Mouse (Mus musculus) heart, embryonic 15.5 days (tissue): Measurements from ENCODE around the gene Ubac2. TPM values are rescaled to one million over a fixed set of nuclear protein-coding genes. Genes with fewer than 3 reads are reported as not detected.
"Not testable (repeated sequence)": the region's sequence is repeated elsewhere in the genome, so short reads cannot be mapped to it uniquely, and the experiment has no call there.

Experiments used
- ATAC-seq: fragments of 200-750 bp; cut with Nextera tagmentation; replicated peaks from 2 replicates; pipeline ENCODE4 v1.8.0; 2017; ENCODE audit warnings: low read depth, moderate TSS enrichment; ENCODE audit not compliant: insufficient number of reproducible peaks, insufficient read depth, low FRiP score
- H3K27ac ChIP-seq: fragments of 300-500 bp; sonication (generic); 2 replicates; pipeline ENCODE4 v1.5.1; 2015; ENCODE audit warnings: mild to moderate bottlenecking, inconsistent platforms
- H3K27me3 ChIP-seq: fragments of 300-500 bp; sonication (generic); 2 replicates; pipeline ENCODE4 v1.6.1; 2015; ENCODE audit warnings: inconsistent platforms
- H3K36me3 ChIP-seq: fragments of 300-500 bp; sonication (generic); 2 replicates; pipeline ENCODE4 v1.6.1; 2015; ENCODE audit warnings: mild to moderate bottlenecking, inconsistent platforms
- H3K4me1 ChIP-seq: fragments of 300-500 bp; sonication (generic); replicated peaks from 2 replicates; pipeline ENCODE4 v1.6.1; 2015; ENCODE audit warnings: inconsistent platforms
- H3K4me2 ChIP-seq: fragments of 300-500 bp; sonication (generic); 2 replicates; pipeline ENCODE4 v1.6.1; 2015; ENCODE audit warnings: inconsistent platforms, mild to moderate bottlenecking, moderate library complexity
- H3K4me3 ChIP-seq: fragments of 300-500 bp; sonication (generic); 2 replicates; pipeline ENCODE4 v1.5.1; 2015; ENCODE audit warnings: mild to moderate bottlenecking, inconsistent platforms
- H3K9ac ChIP-seq: fragments of 300-500 bp; sonication (generic); 2 replicates; pipeline ENCODE4 v1.6.1; 2015; ENCODE audit warnings: mild to moderate bottlenecking, inconsistent platforms
- H3K9me3 ChIP-seq: fragments of 300-500 bp; sonication (generic); replicated peaks from 2 replicates; pipeline ENCODE4 v1.6.1; 2016; ENCODE audit warnings: inconsistent platforms
- WGBS: fragments of 180-500 bp; shearing (Covaris S2); methylation state at CpG from one replicate; pipeline ENCODE4 v1.1.7; 2015; ENCODE audit warnings: mixed read lengths; 5-methylcytosine and 5-hydroxymethylcytosine counted together
- polyA plus RNA-seq: library from polyadenylated mRNA; unstranded; fragments of >200 nt; fragmentation: Nextera tagmentation; extraction: Ambion mirVana; gene quantifications from 2 replicates; pipeline ENCODE4 v1.2.1, GENCODE M21; 2015

Gene Ubac2
- polyA plus RNA-seq, 1 experiment from 2014 or later: 42.4 TPM

GRCm38 (mm10) chr14:121873172-121873571, 5.2 kb upstream of the Ubac2 start:
- WGBS: 49% methylated on average over 2 of the region's 2 CpGs
- no peaks in the 10 kb centered on the region for H3K36me3 ChIP-seq
- H3K27me3 ChIP-seq: no peaks in the 10 kb centered on the region
- no peaks in the 10 kb centered on the region for H3K9me3 ChIP-seq
- H3K4me3 ChIP-seq: no peak overlapping the region
- no peak overlapping the region for H3K27ac ChIP-seq
- H3K4me1 ChIP-seq: peaks cover 2% of the 10 kb centered on the region; the same call in 1 of the 2 replicates
- H3K9ac ChIP-seq: no peak overlapping the region
- no peak overlapping the region for H3K4me2 ChIP-seq
- no peak for ATAC-seq

- Histone ChIP-seq H3K4me1 (peaks cover 2% of the 10 kb centered on the region; the same call in 1 of the 2 replicates), H3K36me3 (no peaks in the 10 kb centered on the region), H3K9ac (no peak overlapping the region), H3K4me2 (no peak overlapping the region), H3K9me3 (no peaks in the 10 kb centered on the region), H3K27ac (no peak overlapping the region), H3K4me3 (no peak overlapping the region), H3K27me3 (no peaks in the 10 kb centered on the region)
- 72% methylated on average over 4 of the region's 4 CpGs for WGBS
- ATAC-seq: no peak
Measured at GRCm38 (mm10) chr14:121873646-121874045, 4.8 kb upstream of the Ubac2 start.

GRCm38 (mm10) chr14:121876190-121876589, 2.2 kb upstream of the Ubac2 start:
- not testable (repeated sequence) for H3K27me3 ChIP-seq, H3K9me3 ChIP-seq, H3K4me3 ChIP-seq, H3K36me3 ChIP-seq, H3K9ac ChIP-seq, ATAC-seq, H3K4me2 ChIP-seq, H3K27ac ChIP-seq
- 64% methylated on average over 2 of the region's 2 CpGs for WGBS
- H3K4me1 ChIP-seq: peaks cover 17% of the 10 kb centered on the region

GRCm38 (mm10) chr14:121876860-121877259, 1.6 kb upstream of the Ubac2 start:
- H3K9me3 ChIP-seq: no peaks in the 10 kb centered on the region
- peaks cover 18% of the 10 kb centered on the region for H3K4me1 ChIP-seq
- no peaks in the 10 kb centered on the region for H3K36me3 ChIP-seq
- H3K4me2 ChIP-seq: no peak overlapping the region
- no peaks in the 10 kb centered on the region for H3K27me3 ChIP-seq
- H3K4me3 ChIP-seq: no peak overlapping the region
- ATAC-seq: no peak
- no peak overlapping the region for H3K9ac ChIP-seq
- WGBS: 87% methylated on average over 2 of the region's 2 CpGs
- H3K27ac ChIP-seq: no peak overlapping the region

DNA sequence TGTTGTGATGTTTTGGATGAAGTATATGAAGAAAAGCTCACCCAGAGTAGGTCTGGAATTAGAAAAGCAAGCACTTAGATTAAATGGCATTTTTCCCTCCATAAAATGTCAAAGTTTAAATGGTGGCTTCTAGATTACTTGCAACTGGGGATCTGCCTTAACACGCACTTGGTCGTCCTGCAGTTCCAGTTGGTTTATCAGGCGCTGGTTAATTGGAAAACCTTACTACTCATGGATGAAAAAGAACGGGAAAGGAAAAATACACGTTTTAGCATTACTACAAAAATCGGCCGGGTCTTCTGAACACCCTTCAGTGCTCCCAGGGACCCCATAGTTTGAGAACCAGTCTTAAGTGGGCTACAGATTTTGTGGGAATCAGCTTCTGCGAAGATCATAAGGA, 780 bp upstream of the Ubac2 start:
- H3K4me2 ChIP-seq: peak overlapping the region; percentile 95
- H3K9me3 ChIP-seq: no peaks in the 10 kb centered on the region
- H3K9ac ChIP-seq: peak overlapping the region; percentile 67; the same call in 1 of the 2 replicates
- peaks cover 18% of the 10 kb centered on the region for H3K4me1 ChIP-seq
- WGBS: 33% methylated on average over 8 of the region's 8 CpGs
- peak overlapping the region; percentile 94 for H3K27ac ChIP-seq
- H3K4me3 ChIP-seq: peak overlapping the region; percentile 94
- no peak for ATAC-seq
- H3K36me3 ChIP-seq: no peaks in the 10 kb centered on the region
- no peaks in the 10 kb centered on the region for H3K27me3 ChIP-seq

GRCm38 (mm10) chr14:121878859-121879206, 413 bp downstream of the Ubac2 start:
- Histone ChIP-seq H3K27me3 (no peaks in the 10 kb centered on the region), H3K27ac (peak overlapping the region; percentile 94), H3K4me3 (peak overlapping the region; percentile 94), H3K4me2 (peak overlapping the region; percentile 95), H3K4me1 (peaks cover 28% of the 10 kb centered on the region), H3K9me3 (no peaks in the 10 kb centered on the region), H3K36me3 (no peaks in the 10 kb centered on the region), H3K9ac (peak overlapping the region; percentile 97)
- 0% methylated on average over 27 of the region's 27 CpGs for WGBS
- ATAC-seq: peak; percentile 29; the same call in 1 of the 2 replicates

DNA sequence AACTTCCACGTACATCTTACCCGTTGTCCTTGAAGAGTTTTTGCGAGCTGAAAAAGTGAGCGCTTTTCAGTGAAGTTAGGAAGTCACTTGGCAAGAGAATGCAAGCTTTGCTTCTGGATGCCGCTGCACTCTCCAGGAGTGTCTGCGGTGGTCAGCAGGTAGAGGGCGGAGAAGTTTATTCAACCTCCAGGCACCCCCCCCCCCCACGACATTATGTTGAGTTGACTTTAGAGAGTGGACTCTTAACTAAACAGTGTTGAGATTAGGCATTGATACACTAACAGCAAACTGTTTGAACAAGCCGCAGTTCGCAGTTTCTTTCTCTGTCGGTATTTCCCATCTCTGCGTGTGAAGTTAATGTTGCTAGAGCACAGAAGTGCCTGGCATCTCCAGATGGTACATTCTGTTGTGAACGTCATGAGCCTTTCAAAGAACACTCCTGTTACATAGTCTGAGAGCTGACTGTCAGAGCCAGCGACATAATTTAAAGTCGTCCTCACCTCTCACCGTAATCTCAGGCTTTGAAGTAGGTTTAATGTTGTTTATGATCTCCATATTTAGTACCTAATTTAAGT, 933 bp downstream of the Ubac2 start:
- H3K4me3 ChIP-seq: peak overlapping the region; percentile 94
- WGBS: 12% methylated on average over 16 of the region's 16 CpGs
- H3K4me1 ChIP-seq: peaks cover 33% of the 10 kb centered on the region
- H3K27me3 ChIP-seq: no peaks in the 10 kb centered on the region
- peak overlapping the region; percentile 97 for H3K9ac ChIP-seq
- no peak overlapping the region for H3K27ac ChIP-seq
- peak overlapping the region; percentile 95 for H3K4me2 ChIP-seq
- H3K36me3 ChIP-seq: no peaks in the 10 kb centered on the region
- no peak for ATAC-seq
- no peaks in the 10 kb centered on the region for H3K9me3 ChIP-seq

DNA sequence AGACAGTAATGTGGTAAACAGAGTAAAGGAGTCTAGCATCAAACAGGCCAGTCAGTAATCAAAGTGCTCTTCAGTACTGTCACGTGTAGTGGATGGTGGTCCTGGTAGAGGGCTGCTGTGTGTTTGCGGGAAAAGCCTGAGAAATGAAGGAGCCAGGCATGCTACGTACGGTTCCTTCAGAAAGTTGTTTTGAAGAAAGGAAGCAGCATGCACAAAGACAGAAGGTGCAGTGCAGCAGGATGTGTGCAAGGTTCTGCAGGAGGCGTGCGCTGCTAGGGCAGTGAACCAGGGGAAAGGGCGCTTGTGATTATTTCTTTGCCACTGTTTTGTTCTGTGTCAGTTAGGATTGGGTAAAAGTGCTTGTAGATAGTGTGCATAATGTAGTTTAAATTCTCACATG, 2.8 kb downstream of the Ubac2 start:
- no peaks in the 10 kb centered on the region for H3K27me3 ChIP-seq
- no peak overlapping the region for H3K4me2 ChIP-seq
- H3K27ac ChIP-seq: no peak overlapping the region
- H3K4me3 ChIP-seq: no peak overlapping the region
- peaks cover 40% of the 10 kb centered on the region for H3K4me1 ChIP-seq
- no peaks in the 10 kb centered on the region for H3K9me3 ChIP-seq
- no peak overlapping the region for H3K9ac ChIP-seq
- 82% methylated on average over 7 of the region's 7 CpGs for WGBS
- ATAC-seq: no peak
- no peaks in the 10 kb centered on the region for H3K36me3 ChIP-seq

- no peaks in the 10 kb centered on the region for H3K9me3 ChIP-seq
- H3K36me3 ChIP-seq: no peaks in the 10 kb centered on the region
- peak overlapping the region; percentile 11; the same call in 1 of the 2 replicates for H3K4me2 ChIP-seq
- peaks cover 35% of the 10 kb centered on the region for H3K4me1 ChIP-seq
- H3K9ac ChIP-seq: no peak overlapping the region
- peak overlapping the region; percentile 46 for H3K27ac ChIP-seq
- no peaks in the 10 kb centered on the region for H3K27me3 ChIP-seq
- no peak overlapping the region for H3K4me3 ChIP-seq
- 32% methylated on average over 6 of the region's 6 CpGs for WGBS
- ATAC-seq: peak; percentile 37; the same call in 1 of the 2 replicates
Measured at GRCm38 (mm10) chr14:121884150-121884797, 5.9 kb downstream of the Ubac2 start.

DNA sequence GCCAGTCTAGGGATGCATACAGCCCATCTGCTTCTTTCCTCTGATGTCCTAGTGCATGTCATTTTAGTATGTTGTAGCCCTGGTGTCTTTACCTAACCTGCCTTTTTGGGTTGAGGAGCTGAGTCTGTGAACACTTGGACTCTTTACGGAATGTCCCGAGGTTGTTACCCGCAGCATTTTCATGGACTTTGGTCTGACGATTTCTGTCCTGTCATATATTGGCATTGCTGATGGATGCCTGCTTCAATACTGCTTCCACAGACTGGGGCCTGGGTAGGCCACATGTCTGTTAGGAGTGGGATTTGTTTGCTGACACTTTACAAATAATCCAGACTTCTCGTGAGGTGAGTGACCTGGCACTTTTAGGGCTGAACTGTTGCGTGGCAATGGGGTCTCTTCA, 15.3 kb downstream of the Ubac2 start:
- H3K4me1 ChIP-seq: peaks cover 6% of the 10 kb centered on the region

GRCm38 (mm10) chr14:121894511-121895135, 16.2 kb downstream of the Ubac2 start:
- no peak for ATAC-seq
- Histone ChIP-seq H3K27me3 (no peaks in the 10 kb centered on the region), H3K4me3 (no peak overlapping the region), H3K4me2 (no peak overlapping the region), H3K9ac (no peak overlapping the region), H3K36me3 (no peaks in the 10 kb centered on the region), H3K9me3 (no peaks in the 10 kb centered on the region), H3K4me1 (peaks cover 13% of the 10 kb centered on the region), H3K27ac (no peak overlapping the region)
- 78% methylated on average over 5 of the region's 5 CpGs for WGBS

More for the DNA sequence above, 15.3 kb downstream of the Ubac2 start:
- Histone ChIP-seq H3K27me3 (no peaks in the 10 kb centered on the region), H3K4me3 (no peak overlapping the region), H3K27ac (no peak overlapping the region), H3K9ac (no peak overlapping the region), H3K36me3 (no peaks in the 10 kb centered on the region), H3K9me3 (no peaks in the 10 kb centered on the region), H3K4me2 (no peak overlapping the region)
- no peak for ATAC-seq
- WGBS: 82% methylated on average over 6 of the region's 6 CpGs
